Mouse (Mus musculus): ENCODE results near the gene Tbc1d30. TPM values are rescaled to one million over a fixed set of nuclear protein-coding genes. Genes with fewer than 3 reads are reported as not detected.

Tbc1d30 gene
- polyA plus RNA-seq, 2 experiments: 0.11 to 0.26 TPM

GRCm38 (mm10) chr10:121237377-121237776, 113.7 kb downstream of the Tbc1d30 start:
- H3K9ac ChIP-seq (replicated peaks): no peak overlapping the region
- no peaks in the 10 kb centered on the region for H3K36me3 ChIP-seq (replicated peaks; ENCODE audit: control insufficient read depth, insufficient read depth, low read depth)
- H3K4me3 ChIP-seq (ENCODE audit: insufficient read depth in 1 of 2, low read depth in 2 of 2, low read length in 2 of 2): no peak overlapping the region
- H3K4me2 ChIP-seq (ENCODE audit: low read depth): no peak overlapping the region
- 45% methylated on average over 5 of the region's 5 CpGs for WGBS (ENCODE audit: insufficient replicate concordance)
- ATAC-seq (ENCODE audit: insufficient read depth): no peak
- no peaks in the 10 kb centered on the region for H3K9me3 ChIP-seq (ENCODE audit: control insufficient read depth, low read length)
- H3K4me1 ChIP-seq (replicated peaks; ENCODE audit: control insufficient read depth in 2 of 2, insufficient read depth in 2 of 2, low read length in 1 of 2): no peaks in the 10 kb centered on the region
- H3K27ac ChIP-seq: no peak overlapping the region
- TF ChIP-seq EP300 (IDR thresholded peaks at IDR 0.05; ENCODE audit: low read depth) (no peak), CTCF (IDR thresholded peaks at IDR 0.05; ENCODE audit: low read depth) (no peak)
- DNase-seq (ENCODE audit: low read depth in 3 of 3, low spot score in 3 of 3): no peak
- no peaks in the 10 kb centered on the region for H3K27me3 ChIP-seq (ENCODE audit: control insufficient read depth, insufficient read depth, low read length)

DNA sequence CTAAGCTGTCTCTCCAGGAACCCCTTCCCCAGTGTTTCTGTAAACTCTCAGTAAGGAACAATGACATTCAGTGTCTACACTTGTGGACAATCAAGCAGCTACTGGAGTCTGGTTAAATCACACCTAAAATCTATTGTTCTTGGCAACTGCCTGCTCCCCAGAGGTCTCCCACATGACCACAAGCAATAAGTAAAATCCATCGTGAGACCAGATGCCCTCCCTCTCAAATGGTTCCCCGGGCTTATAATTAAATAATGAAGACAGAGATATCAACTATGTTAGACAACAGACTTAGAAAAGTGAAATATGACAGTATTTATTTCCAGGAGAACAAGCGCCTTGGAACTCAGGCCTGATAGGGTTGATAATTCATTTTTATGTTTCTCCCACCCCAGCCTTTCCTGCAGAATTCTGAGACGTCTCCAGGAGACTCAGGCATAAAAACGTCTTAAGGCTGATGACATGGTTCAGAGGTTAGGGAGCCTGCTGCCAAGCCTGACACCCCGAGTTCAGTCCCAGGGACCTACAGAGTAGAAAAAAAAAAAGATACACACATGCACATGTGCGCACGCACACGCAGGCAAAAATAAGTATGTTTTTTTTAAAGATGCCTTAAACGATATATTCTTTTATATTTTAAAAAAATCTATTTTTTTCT, 115.8 kb downstream of the Tbc1d30 start:
- Histone ChIP-seq H3K27ac (no peak overlapping the region), H3K4me3 (ENCODE audit: insufficient read depth in 1 of 2, low read depth in 2 of 2, low read length in 2 of 2) (no peak overlapping the region), H3K4me1 (replicated peaks; ENCODE audit: control insufficient read depth in 2 of 2, insufficient read depth in 2 of 2, low read length in 1 of 2) (no peaks in the 10 kb centered on the region), H3K9ac (replicated peaks) (no peak overlapping the region), H3K27me3 (ENCODE audit: control insufficient read depth, insufficient read depth, low read length) (no peaks in the 10 kb centered on the region), H3K4me2 (ENCODE audit: low read depth) (no peak overlapping the region), H3K9me3 (ENCODE audit: control insufficient read depth, low read length) (no peaks in the 10 kb centered on the region), H3K36me3 (replicated peaks; ENCODE audit: control insufficient read depth, insufficient read depth, low read depth) (no peaks in the 10 kb centered on the region)
- DNase-seq (ENCODE audit: low read depth in 3 of 3, low spot score in 3 of 3) (no peak), ATAC-seq (ENCODE audit: insufficient read depth) (no peak)
- TF ChIP-seq EP300 (IDR thresholded peaks at IDR 0.05; ENCODE audit: low read depth) (no peak), CTCF (IDR thresholded peaks at IDR 0.05; ENCODE audit: low read depth) (no peak)
- 62% methylated on average over 10 of the region's 10 CpGs for WGBS (ENCODE audit: insufficient replicate concordance)

- no peak overlapping the region for H3K27ac ChIP-seq
- no peak overlapping the region for H3K4me3 ChIP-seq (ENCODE audit: insufficient read depth in 1 of 2, low read depth in 2 of 2, low read length in 2 of 2)
- no peaks in the 10 kb centered on the region for H3K27me3 ChIP-seq (ENCODE audit: control insufficient read depth, insufficient read depth, low read length)
- no peak for DNase-seq (ENCODE audit: low read depth in 3 of 3, low spot score in 3 of 3)
- WGBS (ENCODE audit: insufficient replicate concordance): 46% methylated on average over 3 of the region's 3 CpGs
- H3K9me3 ChIP-seq (ENCODE audit: control insufficient read depth, low read length): no peaks in the 10 kb centered on the region
- H3K36me3 ChIP-seq (replicated peaks; ENCODE audit: control insufficient read depth, insufficient read depth, low read depth): no peaks in the 10 kb centered on the region
- no peak for ATAC-seq (ENCODE audit: insufficient read depth)
- H3K9ac ChIP-seq (replicated peaks): no peak overlapping the region
- no peaks in the 10 kb centered on the region for H3K4me1 ChIP-seq (replicated peaks; ENCODE audit: control insufficient read depth in 2 of 2, insufficient read depth in 2 of 2, low read length in 1 of 2)
- no peak for TF ChIP-seq EP300 (IDR thresholded peaks at IDR 0.05; ENCODE audit: low read depth)
- TF ChIP-seq CTCF (IDR thresholded peaks at IDR 0.05; ENCODE audit: low read depth): no peak
- H3K4me2 ChIP-seq (ENCODE audit: low read depth): no peak overlapping the region
Measured at GRCm38 (mm10) chr10:121234476-121234875, 116.6 kb downstream of the Tbc1d30 start.

- Histone ChIP-seq H3K27ac (no peak overlapping the region), H3K4me1 (replicated peaks; ENCODE audit: control insufficient read depth in 2 of 2, insufficient read depth in 2 of 2, low read length in 1 of 2) (no peaks in the 10 kb centered on the region), H3K4me2 (ENCODE audit: low read depth) (no peak overlapping the region), H3K9ac (replicated peaks) (no peak overlapping the region), H3K9me3 (ENCODE audit: control insufficient read depth, low read length) (no peaks in the 10 kb centered on the region), H3K4me3 (ENCODE audit: insufficient read depth in 1 of 2, low read depth in 2 of 2, low read length in 2 of 2) (no peak overlapping the region), H3K36me3 (replicated peaks; ENCODE audit: control insufficient read depth, insufficient read depth, low read depth) (no peaks in the 10 kb centered on the region), H3K27me3 (ENCODE audit: control insufficient read depth, insufficient read depth, low read length) (no peaks in the 10 kb centered on the region)
- ATAC-seq (ENCODE audit: insufficient read depth) (no peak), DNase-seq (ENCODE audit: low read depth in 3 of 3, low spot score in 3 of 3) (no peak)
- 69% methylated on average over 15 of the region's 15 CpGs for WGBS (ENCODE audit: insufficient replicate concordance)
- TF ChIP-seq EP300 (IDR thresholded peaks at IDR 0.05; ENCODE audit: low read depth) (no peak), CTCF (IDR thresholded peaks at IDR 0.05; ENCODE audit: low read depth) (no peak)
Measured at GRCm38 (mm10) chr10:121228422-121228953, 122.6 kb downstream of the Tbc1d30 start.

DNA sequence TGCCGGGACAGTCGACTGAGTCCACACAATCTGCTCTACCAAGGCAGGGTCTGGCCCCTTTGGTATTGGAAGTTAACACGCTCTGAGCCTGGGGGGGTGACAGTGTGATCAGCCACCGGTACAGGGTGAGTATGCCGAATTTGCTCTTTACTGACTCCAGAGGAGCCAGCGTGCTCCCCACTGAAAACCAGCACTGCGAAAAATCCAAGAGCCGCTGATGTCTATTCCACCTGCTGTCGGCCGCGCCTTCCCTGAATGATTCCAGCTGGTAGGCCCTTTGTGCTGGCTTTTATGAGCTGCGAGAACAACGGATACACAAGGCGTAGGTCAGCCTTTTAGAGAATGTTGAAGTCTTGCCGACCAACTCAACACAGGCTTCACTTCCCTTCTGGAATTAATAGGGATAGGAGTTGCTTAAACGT, 123.1 kb downstream of the Tbc1d30 start:
- ATAC-seq (ENCODE audit: insufficient read depth) (no peak), DNase-seq (ENCODE audit: low read depth in 3 of 3, low spot score in 3 of 3) (no peak)
- no peaks in the 10 kb centered on the region for H3K36me3 ChIP-seq (replicated peaks; ENCODE audit: control insufficient read depth, insufficient read depth, low read depth)
- H3K4me3 ChIP-seq (ENCODE audit: insufficient read depth in 1 of 2, low read depth in 2 of 2, low read length in 2 of 2): no peak overlapping the region
- no peak for TF ChIP-seq EP300 (IDR thresholded peaks at IDR 0.05; ENCODE audit: low read depth)
- TF ChIP-seq CTCF (IDR thresholded peaks at IDR 0.05; ENCODE audit: low read depth): no peak
- H3K4me1 ChIP-seq (replicated peaks; ENCODE audit: control insufficient read depth in 2 of 2, insufficient read depth in 2 of 2, low read length in 1 of 2): no peaks in the 10 kb centered on the region
- WGBS (ENCODE audit: insufficient replicate concordance): 72% methylated on average over 16 of the region's 16 CpGs
- no peak overlapping the region for H3K27ac ChIP-seq
- no peaks in the 10 kb centered on the region for H3K9me3 ChIP-seq (ENCODE audit: control insufficient read depth, low read length)
- H3K4me2 ChIP-seq (ENCODE audit: low read depth): no peak overlapping the region
- H3K9ac ChIP-seq (replicated peaks): no peak overlapping the region
- no peaks in the 10 kb centered on the region for H3K27me3 ChIP-seq (ENCODE audit: control insufficient read depth, insufficient read depth, low read length)

All from liver, embryonic 14.5 days (tissue).